Mouse (Mus musculus): Measurements from ENCODE around the gene Csmd2. TPM values are rescaled to one million over a fixed set of nuclear protein-coding genes. Genes with fewer than 3 reads are reported as not detected.

The Csmd2 gene
- polyA plus RNA-seq, 1 experiment from 2014 or later, result 4.3 TPM

DNA sequence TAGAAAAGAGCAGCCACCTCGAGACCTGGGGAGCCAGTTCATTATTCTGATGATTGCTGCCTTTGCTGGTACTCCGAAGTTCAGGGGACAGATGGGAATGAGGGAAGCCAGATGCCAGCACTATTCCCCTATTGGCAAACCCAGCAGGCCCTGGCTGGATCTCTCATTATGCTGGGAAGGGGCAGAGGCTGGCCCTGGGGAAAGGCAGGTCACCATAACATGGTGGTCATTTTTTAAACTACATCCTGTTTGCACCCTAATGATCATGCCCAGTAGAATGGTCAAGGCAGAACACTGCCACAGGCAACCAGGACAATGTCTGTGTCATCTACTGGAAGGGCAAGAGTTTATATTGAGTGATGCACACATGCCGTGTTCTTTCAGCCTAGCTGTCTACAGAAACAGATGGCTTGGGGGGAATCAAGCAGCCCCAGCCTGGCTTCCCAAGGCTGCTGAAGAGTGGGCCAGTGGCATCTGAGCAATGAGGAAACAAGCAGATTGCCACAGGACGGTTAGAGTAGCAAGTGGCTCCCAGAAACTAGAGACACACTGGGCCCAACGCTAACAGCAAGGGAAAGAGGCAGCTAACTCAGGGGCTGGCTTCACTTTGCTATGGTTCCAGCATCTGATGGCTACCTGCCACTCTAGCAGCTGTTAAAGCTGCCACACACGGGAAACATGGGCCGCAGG is 424.4 kb downstream of the Csmd2 start:
- Histone ChIP-seq H3K36me3 (replicated peaks) (no peaks in the 10 kb centered on the region), H3K4me1 (peaks cover 10% of the 10 kb centered on the region), H3K9ac (no peak overlapping the region), H3K27me3 (no peaks in the 10 kb centered on the region), H3K4me3 (replicated peaks) (no peak overlapping the region), H3K27ac (no peak overlapping the region), H3K9me3 (no peaks in the 10 kb centered on the region), H3K4me2 (no peak overlapping the region)
- WGBS, result 85% methylated on average over 7 of the region's 7 CpGs
- ATAC-seq (ENCODE audit: low FRiP score), result no peak

GRCm38 (mm10) chr4:128414741-128415140 is 427.1 kb downstream of the Csmd2 start:
- no peaks in the 10 kb centered on the region for H3K9me3 ChIP-seq

DNA sequence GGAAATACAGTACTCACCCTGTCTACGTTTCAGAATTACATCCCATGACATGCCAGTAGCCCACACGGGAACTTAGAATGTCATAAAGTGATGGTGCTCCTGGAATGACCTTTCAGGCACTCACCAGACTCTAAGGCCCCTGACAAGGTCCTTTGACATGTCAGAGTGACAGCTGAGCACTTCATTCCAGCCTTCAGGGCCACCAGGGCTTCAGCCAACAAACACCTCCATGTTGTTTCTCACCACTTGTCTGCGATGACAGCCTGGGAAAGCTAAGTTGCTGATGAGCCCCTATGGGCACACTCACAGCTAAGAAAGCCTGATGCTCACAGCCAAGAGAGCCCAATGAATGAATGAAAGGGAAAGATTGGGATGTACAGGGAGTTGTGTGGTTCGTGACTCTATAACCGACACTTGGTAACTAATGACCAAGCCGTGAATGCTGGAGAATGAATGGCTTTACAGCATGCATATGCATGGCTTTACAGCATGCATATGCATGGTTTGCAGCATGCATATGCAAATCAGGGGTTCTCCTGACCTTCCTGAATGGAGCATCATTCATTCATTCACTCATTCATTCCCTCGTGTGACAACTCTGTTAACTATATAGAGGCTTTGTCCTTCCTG is 432.4 kb downstream of the Csmd2 start:
- Histone ChIP-seq H3K9me3 (no peaks in the 10 kb centered on the region), H3K4me3 (replicated peaks) (no peak overlapping the region), H3K36me3 (replicated peaks) (no peaks in the 10 kb centered on the region), H3K9ac (no peak overlapping the region), H3K27me3 (0 out of 2 replicates have a peak, but pooled peaks cover 3% of the 10 kb centered on the region), H3K27ac (0 out of 2 replicates have a peak overlapping the region, but pooled peaks have one; percentile 25), H3K4me1 (peaks cover 28% of the 10 kb centered on the region), H3K4me2 (no peak overlapping the region)
- WGBS, result 51% methylated on average over 7 of the region's 7 CpGs
- peak; percentile 77; the same call in 1 of the 2 replicates for ATAC-seq (ENCODE audit: low FRiP score)

More at GRCm38 (mm10) chr4:128414741-128415140, 427.1 kb downstream of the Csmd2 start:
- Histone ChIP-seq H3K4me3 (replicated peaks) (no peak overlapping the region), H3K27me3 (no peaks in the 10 kb centered on the region), H3K4me2 (no peak overlapping the region), H3K36me3 (replicated peaks) (no peaks in the 10 kb centered on the region), H3K4me1 (peaks cover 14% of the 10 kb centered on the region), H3K9ac (no peak overlapping the region), H3K27ac (no peak overlapping the region)
- ATAC-seq (ENCODE audit: low FRiP score), result no peak
- 93% methylated on average over 2 of the region's 2 CpGs for WGBS

DNA sequence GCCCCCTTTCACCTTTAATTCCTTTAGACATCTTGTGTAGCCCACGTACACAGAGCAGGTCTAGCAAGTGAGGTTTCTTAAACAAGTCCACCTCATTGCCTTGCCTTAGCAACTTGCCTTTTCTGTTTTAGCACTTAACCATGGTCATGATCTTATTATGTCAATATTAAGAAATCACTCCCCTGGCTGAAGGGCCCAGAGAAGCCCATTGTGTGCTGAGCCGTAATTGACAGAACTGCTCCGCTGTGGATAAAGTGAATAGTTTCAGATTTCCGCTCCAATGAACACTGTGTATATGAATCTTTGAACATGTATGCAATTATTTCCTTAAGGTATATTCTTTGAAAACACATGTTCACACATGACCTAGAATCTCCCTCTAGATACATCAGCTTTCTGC is 434.8 kb downstream of the Csmd2 start:
- Histone ChIP-seq H3K4me1 (peaks cover 28% of the 10 kb centered on the region), H3K4me2 (no peak overlapping the region), H3K27ac (no peak overlapping the region), H3K9ac (no peak overlapping the region), H3K27me3 (0 out of 2 replicates have a peak, but pooled peaks cover 4% of the 10 kb centered on the region), H3K4me3 (replicated peaks) (no peak overlapping the region), H3K36me3 (replicated peaks) (no peaks in the 10 kb centered on the region), H3K9me3 (no peaks in the 10 kb centered on the region)
- ATAC-seq (ENCODE audit: low FRiP score), result no peak
- WGBS, result 20% methylated on average over 4 of the region's 4 CpGs

DNA sequence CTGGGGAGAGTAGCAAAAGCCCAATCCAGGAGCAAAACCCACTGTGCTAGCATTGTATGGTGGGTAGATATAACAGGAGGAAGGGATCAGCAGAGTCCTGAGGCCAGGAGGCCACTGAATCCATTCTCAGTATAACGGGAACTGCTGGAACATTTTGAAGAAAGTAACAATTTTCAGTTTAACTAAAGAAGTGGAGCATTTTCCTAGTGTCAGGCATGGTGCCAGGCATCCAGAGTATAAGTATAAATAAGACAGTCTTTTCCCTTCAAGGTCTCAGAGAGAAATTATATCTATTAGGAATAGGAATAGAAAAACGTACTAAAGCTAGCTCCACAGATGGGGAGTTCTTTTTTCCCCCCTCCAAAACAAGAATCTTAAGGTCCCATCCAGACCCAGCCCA is 437.7 kb downstream of the Csmd2 start:
- Histone ChIP-seq H3K4me3 (replicated peaks) (no peak overlapping the region), H3K4me1 (peaks cover 39% of the 10 kb centered on the region), H3K27me3 (0 out of 2 replicates have a peak, but pooled peaks cover 4% of the 10 kb centered on the region), H3K27ac (no peak overlapping the region), H3K9ac (no peak overlapping the region), H3K9me3 (no peaks in the 10 kb centered on the region), H3K4me2 (no peak overlapping the region), H3K36me3 (replicated peaks) (no peaks in the 10 kb centered on the region)
- 88% methylated on average over 2 of the region's 2 CpGs for WGBS
- no peak for ATAC-seq (ENCODE audit: low FRiP score)

- 89% methylated on average over 14 of the region's 14 CpGs for WGBS
- ATAC-seq (ENCODE audit: low FRiP score), result no peak
- no peaks in the 10 kb centered on the region for H3K9me3 ChIP-seq
Measured at GRCm38 (mm10) chr4:128427261-128428030, 439.8 kb downstream of the Csmd2 start.

GRCm38 (mm10) chr4:128428303-128429107 is 440.8 kb downstream of the Csmd2 start:
- H3K9me3 ChIP-seq, result no peaks in the 10 kb centered on the region
- H3K4me3 ChIP-seq (replicated peaks), result no peak overlapping the region
- 38% methylated on average over 18 of the region's 18 CpGs for WGBS
- H3K9ac ChIP-seq, result no peak overlapping the region
- 0 out of 2 replicates have a peak overlapping the region, but pooled peaks have one; percentile 25 for H3K27ac ChIP-seq
- peaks cover 19% of the 10 kb centered on the region for H3K4me1 ChIP-seq
- 0 out of 2 replicates have a peak, but pooled peaks cover 4% of the 10 kb centered on the region for H3K27me3 ChIP-seq
- H3K4me2 ChIP-seq, result peak overlapping the region; percentile 13; the same call in 1 of the 2 replicates
- ATAC-seq (ENCODE audit: low FRiP score), result peak; percentile 61
- H3K36me3 ChIP-seq (replicated peaks), result no peaks in the 10 kb centered on the region

More at GRCm38 (mm10) chr4:128427261-128428030, 439.8 kb downstream of the Csmd2 start:
- no peak overlapping the region for H3K4me3 ChIP-seq (replicated peaks)
- no peaks in the 10 kb centered on the region for H3K36me3 ChIP-seq (replicated peaks)
- H3K9ac ChIP-seq, result no peak overlapping the region
- peaks cover 26% of the 10 kb centered on the region for H3K4me1 ChIP-seq
- no peak overlapping the region; the same call in 1 of the 2 replicates for H3K27ac ChIP-seq
- H3K4me2 ChIP-seq, result no peak overlapping the region
- H3K27me3 ChIP-seq, result 0 out of 2 replicates have a peak, but pooled peaks cover 4% of the 10 kb centered on the region

- Histone ChIP-seq H3K4me3 (replicated peaks) (no peak overlapping the region), H3K27ac (no peak overlapping the region), H3K36me3 (replicated peaks) (no peaks in the 10 kb centered on the region), H3K9ac (no peak overlapping the region), H3K9me3 (no peaks in the 10 kb centered on the region), H3K4me1 (peaks cover 19% of the 10 kb centered on the region), H3K27me3 (0 out of 2 replicates have a peak, but pooled peaks cover 4% of the 10 kb centered on the region), H3K4me2 (no peak overlapping the region)
- WGBS, result 88% methylated on average over 8 of the region's 8 CpGs
- no peak for ATAC-seq (ENCODE audit: low FRiP score)
Measured at GRCm38 (mm10) chr4:128429591-128429990, 441.9 kb downstream of the Csmd2 start.

GRCm38 (mm10) chr4:128440550-128440949 is 452.9 kb downstream of the Csmd2 start:
- ATAC-seq (ENCODE audit: low FRiP score), result no peak
- H3K36me3 ChIP-seq (replicated peaks), result no peaks in the 10 kb centered on the region
- no peak overlapping the region for H3K4me2 ChIP-seq
- H3K4me3 ChIP-seq (replicated peaks), result no peak overlapping the region
- no peaks in the 10 kb centered on the region for H3K9me3 ChIP-seq
- H3K9ac ChIP-seq, result no peak overlapping the region
- no peak overlapping the region for H3K27ac ChIP-seq
- H3K4me1 ChIP-seq, result peaks cover 8% of the 10 kb centered on the region
- 82% methylated on average over 6 of the region's 6 CpGs for WGBS
- H3K27me3 ChIP-seq, result no peaks in the 10 kb centered on the region

DNA sequence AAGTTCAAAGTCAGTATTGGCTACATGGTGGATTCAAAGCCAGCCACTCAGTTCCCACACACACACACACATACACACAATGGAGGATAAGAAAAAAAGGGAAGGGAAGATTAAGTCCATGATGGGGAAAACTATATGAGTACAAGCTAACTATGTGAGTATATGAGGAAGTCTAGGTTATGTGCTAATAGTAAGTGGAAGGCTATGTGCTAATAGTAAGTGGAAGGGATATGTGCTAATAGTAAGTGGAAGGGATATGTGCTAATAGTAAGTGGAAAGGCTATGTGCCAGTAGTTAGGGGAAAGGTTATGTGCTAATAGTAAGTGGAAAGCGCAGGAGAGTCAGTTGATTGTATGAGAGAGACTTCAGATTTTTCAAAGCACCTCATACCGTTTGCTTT is 453.6 kb downstream of the Csmd2 start:
- H3K4me1 ChIP-seq, result peaks cover 14% of the 10 kb centered on the region
- H3K9me3 ChIP-seq, result no peaks in the 10 kb centered on the region
- H3K27ac ChIP-seq, result no peak overlapping the region
- no peaks in the 10 kb centered on the region for H3K36me3 ChIP-seq (replicated peaks)
- H3K9ac ChIP-seq, result no peak overlapping the region
- no peaks in the 10 kb centered on the region for H3K27me3 ChIP-seq
- no peak overlapping the region for H3K4me3 ChIP-seq (replicated peaks)
- no peak overlapping the region for H3K4me2 ChIP-seq
- WGBS, result 81% methylated on average over 2 of the region's 2 CpGs
- ATAC-seq (ENCODE audit: low FRiP score), result no peak

DNA sequence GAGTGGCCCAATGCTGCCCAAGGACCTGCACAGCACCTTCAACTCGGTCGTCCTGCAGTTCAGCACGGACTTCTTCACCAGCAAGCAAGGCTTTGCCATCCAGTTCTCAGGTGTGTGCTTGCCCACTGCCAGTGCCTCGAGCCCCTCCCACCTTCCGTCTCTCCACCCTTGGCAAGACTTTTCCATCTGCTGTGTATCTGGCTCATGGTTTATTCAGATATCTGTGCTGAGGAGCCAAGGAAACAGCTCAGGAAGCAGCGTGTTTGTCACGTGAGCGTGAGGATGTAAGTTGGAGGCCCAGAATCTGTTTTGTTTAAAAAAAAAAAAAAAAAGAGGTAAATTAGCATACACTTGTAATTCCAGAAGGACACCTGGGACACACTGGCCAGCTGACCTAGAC is 455.1 kb downstream of the Csmd2 start:
- H3K9me3 ChIP-seq, result no peaks in the 10 kb centered on the region
- ATAC-seq (ENCODE audit: low FRiP score), result no peak
- no peak overlapping the region for H3K4me3 ChIP-seq (replicated peaks)
- no peak overlapping the region for H3K9ac ChIP-seq
- H3K4me1 ChIP-seq, result peaks cover 15% of the 10 kb centered on the region
- 84% methylated on average over 8 of the region's 8 CpGs for WGBS
- H3K36me3 ChIP-seq (replicated peaks), result no peaks in the 10 kb centered on the region
- no peaks in the 10 kb centered on the region for H3K27me3 ChIP-seq
- no peak overlapping the region for H3K4me2 ChIP-seq
- H3K27ac ChIP-seq, result no peak overlapping the region

All from forebrain, embryonic 12.5 days (tissue).